Mouse (Mus musculus) hindbrain, embryonic 11.5 days (tissue): ENCODE measurements around the gene Spag9. TPM values are rescaled to one million over a fixed set of nuclear protein-coding genes. Genes with fewer than 3 reads are reported as not detected.
"Not testable (repeated sequence)": the region's sequence is repeated elsewhere in the genome, so short reads cannot be mapped to it uniquely, and the experiment has no call there.

Experiments used
- ATAC-seq: fragments of 200-750 bp; cut with Nextera tagmentation; 2 replicates; pipeline ENCODE4 v1.8.0; 2017; ENCODE audit warnings: mild to moderate bottlenecking, moderate TSS enrichment, moderate library complexity; ENCODE audit not compliant: low FRiP score
- DNase-seq: peaks from one replicate; pipeline ENCODE4 v3.0.0-alpha.2; 2015; ENCODE audit warnings: low spot score
- H3K27ac ChIP-seq: fragments of 300-500 bp; sonication (generic); 2 replicates; pipeline ENCODE4 v1.5.1; 2014; ENCODE audit warnings: mild to moderate bottlenecking, low read depth, low read length
- H3K27me3 ChIP-seq: fragments of 300-500 bp; sonication (generic); 2 replicates; pipeline ENCODE4 v1.6.1; 2014; ENCODE audit warnings: mild to moderate bottlenecking, low read length, moderate library complexity, mixed read lengths; ENCODE audit not compliant: control insufficient read depth, insufficient read depth
- H3K36me3 ChIP-seq: fragments of 300-500 bp; sonication (generic); 2 replicates; pipeline ENCODE4 v1.6.1; 2014; ENCODE audit warnings: mild to moderate bottlenecking, low read length, moderate library complexity, mixed read lengths; ENCODE audit not compliant: control insufficient read depth, insufficient read depth
- H3K4me1 ChIP-seq: fragments of 300-500 bp; sonication (generic); replicated peaks from 2 replicates; pipeline ENCODE4 v1.6.1; 2014; ENCODE audit warnings: low read length, mixed read lengths; ENCODE audit not compliant: control insufficient read depth, insufficient read depth
- H3K4me2 ChIP-seq: fragments of 300-500 bp; sonication (generic); replicated peaks from 2 replicates; pipeline ENCODE4 v1.6.1; 2014; ENCODE audit warnings: mild to moderate bottlenecking, low read depth, low read length
- H3K4me3 ChIP-seq: fragments of 300-500 bp; sonication (generic); 2 replicates; pipeline ENCODE4 v1.5.1; 2014; ENCODE audit warnings: low read depth, low read length
- H3K9ac ChIP-seq: fragments of 300-500 bp; sonication (generic); 2 replicates; pipeline ENCODE4 v1.6.1; 2014; ENCODE audit warnings: low read depth, low read length
- H3K9me3 ChIP-seq: fragments of 300-500 bp; sonication (generic); 2 replicates; pipeline ENCODE4 v1.6.1; 2016; ENCODE audit warnings: low read length; ENCODE audit not compliant: control insufficient read depth
- WGBS: fragments of 180-500 bp; shearing (Covaris S2); extraction: QIAGEN DNeasy Blood & Tissue Kit; methylation state at CpG from one replicate; pipeline ENCODE4 v1.1.7; 2014; 5-methylcytosine and 5-hydroxymethylcytosine counted together
- polyA plus RNA-seq: library from polyadenylated mRNA; unstranded; fragments of >200 nt; fragmentation: Nextera tagmentation; extraction: Ambion mirVana; gene quantifications from 2 replicates; pipeline ENCODE4 v1.2.1, GENCODE M21; 2014

Gene Spag9
- polyA plus RNA-seq, 1 experiment from 2014 or later = 107 TPM

GRCm38 (mm10) chr11:94054176-94054575, 58.3 kb downstream of the Spag9 start:
- Histone ChIP-seq H3K27ac (no peak overlapping the region), H3K4me3 (no peak overlapping the region), H3K9ac (no peak overlapping the region), H3K4me1 (no peaks in the 10 kb centered on the region), H3K36me3 (peaks cover 3% of the 10 kb centered on the region), H3K27me3 (no peaks in the 10 kb centered on the region), H3K9me3 (no peaks in the 10 kb centered on the region), H3K4me2 (no peak overlapping the region)
- WGBS = 79% methylated on average over 3 of the region's 3 CpGs
- no peak for ATAC-seq
- DNase-seq = no peak

GRCm38 (mm10) chr11:94054901-94055300, 59.0 kb downstream of the Spag9 start:
- H3K4me1 ChIP-seq = no peaks in the 10 kb centered on the region
- no peak overlapping the region for H3K9ac ChIP-seq
- H3K27me3 ChIP-seq = no peaks in the 10 kb centered on the region
- H3K4me3 ChIP-seq = no peak overlapping the region
- H3K27ac ChIP-seq = no peak overlapping the region
- H3K9me3 ChIP-seq = no peaks in the 10 kb centered on the region
- DNase-seq = peak; percentile 41
- 73% methylated on average over 3 of the region's 3 CpGs for whole genome bisulfite sequencing
- H3K36me3 ChIP-seq = peaks cover 4% of the 10 kb centered on the region; the same call in 1 of the 2 replicates
- no peak for ATAC-seq
- H3K4me2 ChIP-seq = no peak overlapping the region

GRCm38 (mm10) chr11:94063941-94064340, 68.0 kb downstream of the Spag9 start:
- H3K9ac ChIP-seq = no peak overlapping the region
- H3K4me2 ChIP-seq = no peak overlapping the region
- H3K36me3 ChIP-seq = 0 out of 2 replicates have a peak, but pooled peaks cover 5% of the 10 kb centered on the region
- DNase-seq (no peak), ATAC-seq (no peak)
- H3K27me3 ChIP-seq = no peaks in the 10 kb centered on the region
- no peaks in the 10 kb centered on the region for H3K9me3 ChIP-seq
- 96% methylated on average over 5 of the region's 5 CpGs for WGBS
- H3K4me3 ChIP-seq = no peak overlapping the region
- no peak overlapping the region for H3K27ac ChIP-seq
- H3K4me1 ChIP-seq = no peaks in the 10 kb centered on the region

- no peak overlapping the region for H3K27ac ChIP-seq
- H3K9ac ChIP-seq = no peak overlapping the region
- ATAC-seq = no peak
- no peak overlapping the region for H3K4me3 ChIP-seq
- WGBS = 78% methylated on average over 2 of the region's 2 CpGs
- H3K27me3 ChIP-seq = no peaks in the 10 kb centered on the region
- H3K4me1 ChIP-seq = no peaks in the 10 kb centered on the region
- no peak for DNase-seq
- H3K36me3 ChIP-seq = peaks cover 3% of the 10 kb centered on the region; the same call in 1 of the 2 replicates
- H3K4me2 ChIP-seq = no peak overlapping the region
- no peaks in the 10 kb centered on the region for H3K9me3 ChIP-seq
Observed at GRCm38 (mm10) chr11:94070455-94070854, 74.6 kb downstream of the Spag9 start.

- Histone ChIP-seq H3K4me2 (no peak overlapping the region), H3K9ac (no peak overlapping the region), H3K27me3 (no peaks in the 10 kb centered on the region), H3K4me3 (no peak overlapping the region), H3K36me3 (peaks cover 6% of the 10 kb centered on the region; the same call in 1 of the 2 replicates), H3K4me1 (no peaks in the 10 kb centered on the region), H3K27ac (no peak overlapping the region), H3K9me3 (no peaks in the 10 kb centered on the region)
- DNase-seq = peak; percentile 38
- 96% methylated on average over 4 of the region's 4 CpGs for WGBS
- no peak for ATAC-seq
Observed at GRCm38 (mm10) chr11:94073283-94073682, 77.4 kb downstream of the Spag9 start.

- H3K27me3 ChIP-seq, H3K9ac ChIP-seq, H3K27ac ChIP-seq, H3K9me3 ChIP-seq, H3K4me3 ChIP-seq, H3K4me2 ChIP-seq, H3K4me1 ChIP-seq, ATAC-seq: not testable (repeated sequence)
- peak; percentile 75 for DNase-seq
- peaks cover 25% of the 10 kb centered on the region for H3K36me3 ChIP-seq
- 80% methylated on average over 2 of the region's 2 CpGs for WGBS
Observed at GRCm38 (mm10) chr11:94086966-94087365, 91.1 kb downstream of the Spag9 start.

GRCm38 (mm10) chr11:94090496-94090895, 94.6 kb downstream of the Spag9 start:
- no peak overlapping the region for H3K4me2 ChIP-seq
- H3K4me3 ChIP-seq = no peak overlapping the region
- H3K9me3 ChIP-seq = no peaks in the 10 kb centered on the region
- ATAC-seq (no peak), DNase-seq (no peak)
- H3K27me3 ChIP-seq = no peaks in the 10 kb centered on the region
- 87% methylated on average over 4 of the region's 4 CpGs for WGBS
- H3K27ac ChIP-seq = no peak overlapping the region
- peaks cover 31% of the 10 kb centered on the region; the same call in 1 of the 2 replicates for H3K36me3 ChIP-seq
- H3K9ac ChIP-seq = no peak overlapping the region
- H3K4me1 ChIP-seq = no peaks in the 10 kb centered on the region

- 96% methylated on average over 3 of the region's 3 CpGs for WGBS
- H3K4me1 ChIP-seq = no peaks in the 10 kb centered on the region
- H3K27ac ChIP-seq = no peak overlapping the region
- no peak for ATAC-seq
- H3K9ac ChIP-seq = no peak overlapping the region
- no peak overlapping the region for H3K4me2 ChIP-seq
- no peak overlapping the region for H3K4me3 ChIP-seq
- peaks cover 33% of the 10 kb centered on the region for H3K36me3 ChIP-seq
- no peak for DNase-seq
- H3K27me3 ChIP-seq = no peaks in the 10 kb centered on the region
- no peaks in the 10 kb centered on the region for H3K9me3 ChIP-seq
Observed at GRCm38 (mm10) chr11:94097489-94097888, 101.6 kb downstream of the Spag9 start.

GRCm38 (mm10) chr11:94098840-94099239, 102.9 kb downstream of the Spag9 start:
- ATAC-seq = no peak
- 98% methylated on average over 5 of the region's 5 CpGs for WGBS
- peaks cover 30% of the 10 kb centered on the region for H3K36me3 ChIP-seq

More at GRCm38 (mm10) chr11:94098840-94099239, 102.9 kb downstream of the Spag9 start:
- Histone ChIP-seq H3K4me3 (no peak overlapping the region), H3K4me2 (no peak overlapping the region), H3K27me3 (no peaks in the 10 kb centered on the region), H3K9me3 (no peaks in the 10 kb centered on the region), H3K4me1 (no peaks in the 10 kb centered on the region), H3K27ac (no peak overlapping the region), H3K9ac (no peak overlapping the region)
- no peak for DNase-seq
